Mouse (Mus musculus) liver, embryonic 16.5 days (tissue): ENCODE measurements at regions not wholly inside any gene's neighbourhood (a gene's known extent, or its start where the extent isn't known, plus 50 kb on each side); places are given as distances from the start of the nearest gene placed in this dataset.

Experiments
- ATAC-seq: fragments of 200-750 bp; cut with Nextera tagmentation; 2 replicates; pipeline ENCODE4 v1.8.0; 2017; ENCODE audit warnings: low read depth, mild to moderate bottlenecking, moderate number of reproducible peaks, moderate library complexity
- H3K27ac ChIP-seq: fragments of 300-500 bp; sonication (generic); 2 replicates; pipeline ENCODE4 v1.5.1; 2014; ENCODE audit warnings: mild to moderate bottlenecking, low read length
- H3K27me3 ChIP-seq: fragments of 300-500 bp; sonication (generic); 2 replicates; pipeline ENCODE4 v1.6.1; 2014; ENCODE audit warnings: low read depth, low read length, mixed read lengths; ENCODE audit not compliant: control insufficient read depth, insufficient read depth
- H3K36me3 ChIP-seq: fragments of 300-500 bp; sonication (generic); 2 replicates; pipeline ENCODE4 v1.6.1; 2014; ENCODE audit warnings: mild to moderate bottlenecking; ENCODE audit not compliant: control insufficient read depth, insufficient read depth
- H3K4me1 ChIP-seq: fragments of 300-500 bp; sonication (generic); 2 replicates; pipeline ENCODE4 v1.6.1; 2014; ENCODE audit warnings: low read depth, low read length, mixed read lengths; ENCODE audit not compliant: control insufficient read depth
- H3K4me2 ChIP-seq: fragments of 300-500 bp; sonication (generic); 2 replicates; pipeline ENCODE4 v1.6.1; 2014; ENCODE audit warnings: low read depth, low read length, mixed read lengths
- H3K4me3 ChIP-seq: fragments of 300-500 bp; sonication (generic); 2 replicates; pipeline ENCODE4 v1.5.1; 2014; ENCODE audit warnings: low read depth, mild to moderate bottlenecking, low read length
- H3K9ac ChIP-seq: fragments of 300-500 bp; sonication (generic); 2 replicates; pipeline ENCODE4 v1.6.1; 2014; ENCODE audit warnings: low read depth, low read length
- H3K9me3 ChIP-seq: fragments of 300-500 bp; sonication (generic); replicated peaks from 2 replicates; pipeline ENCODE4 v1.6.1; 2016; ENCODE audit warnings: low read length; ENCODE audit not compliant: control insufficient read depth
- WGBS: fragments of 180-500 bp; shearing (Covaris S2); extraction: QIAGEN DNeasy Blood & Tissue Kit; methylation state at CpG from one replicate; pipeline ENCODE4 v1.1.7; 2014; ENCODE audit not compliant: insufficient replicate concordance; 5-methylcytosine and 5-hydroxymethylcytosine counted together

DNA sequence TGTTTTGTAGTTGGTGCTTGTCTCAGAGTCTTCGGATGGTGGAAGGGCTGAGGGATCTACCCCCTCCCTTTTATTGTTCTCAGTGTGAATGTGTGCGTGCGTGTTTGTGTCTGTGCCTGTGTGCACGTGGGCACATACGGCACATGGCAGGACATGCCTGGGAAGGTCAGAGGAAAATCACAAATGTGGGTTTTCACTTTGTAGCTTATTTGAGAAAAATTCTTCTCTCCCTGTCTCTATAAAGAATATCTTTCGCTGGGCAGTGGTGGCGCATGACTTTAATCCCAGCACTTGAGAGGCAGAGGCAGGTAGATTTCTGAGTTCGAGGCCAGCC, 73.5 kb upstream of the Klf13 start:
- no peak overlapping the region for H3K4me3 ChIP-seq
- H3K4me2 ChIP-seq: peak overlapping the region; percentile 4; the same call in 1 of the 2 replicates
- WGBS: 42% methylated on average over 8 of the region's 8 CpGs
- H3K9ac ChIP-seq: no peak overlapping the region
- H3K27me3 ChIP-seq: no peaks in the 10 kb centered on the region
- ATAC-seq: no peak
- peak overlapping the region; percentile 76 for H3K27ac ChIP-seq
- peaks cover 33% of the 10 kb centered on the region for H3K4me1 ChIP-seq
- no peaks in the 10 kb centered on the region for H3K36me3 ChIP-seq
- no peaks in the 10 kb centered on the region for H3K9me3 ChIP-seq

DNA sequence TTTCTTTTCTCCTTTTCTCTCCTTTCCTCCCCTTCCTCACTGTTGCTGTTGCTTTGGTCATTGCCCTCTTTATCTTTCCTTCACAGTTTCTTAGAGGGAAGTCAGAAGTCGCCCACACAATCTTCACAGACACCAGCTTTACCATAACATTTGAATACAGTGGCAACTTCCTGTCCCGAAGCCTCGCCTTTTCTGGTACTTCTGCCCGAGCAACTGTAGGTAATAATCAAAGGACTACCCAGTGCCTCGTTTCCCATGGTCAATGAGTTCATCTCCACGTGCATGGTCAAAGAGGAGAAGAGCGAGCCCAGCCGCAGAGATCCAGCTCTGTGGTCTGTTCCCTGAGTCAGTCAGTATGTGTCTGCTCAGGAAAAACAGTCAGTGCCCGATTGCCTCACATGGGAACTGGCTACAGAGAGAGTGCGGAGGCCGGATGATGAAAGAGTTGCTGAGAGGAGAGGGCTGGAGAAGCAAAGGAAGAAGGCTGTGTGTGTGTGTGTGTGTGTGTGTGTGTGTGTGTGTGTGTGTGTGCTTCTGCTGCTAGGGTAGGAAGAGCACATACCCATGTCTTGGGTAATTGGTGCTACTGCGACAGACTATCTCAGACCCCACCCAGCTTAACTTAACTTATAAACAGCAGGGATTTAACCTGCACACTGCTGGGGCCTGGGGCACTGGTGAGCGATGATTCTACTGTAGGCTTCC, 73.0 kb upstream of the Klf13 start:
- H3K27me3 ChIP-seq: no peaks in the 10 kb centered on the region
- peak overlapping the region; percentile 76 for H3K27ac ChIP-seq
- no peaks in the 10 kb centered on the region for H3K9me3 ChIP-seq
- no peak overlapping the region for H3K4me3 ChIP-seq
- peak overlapping the region; percentile 14; the same call in 1 of the 2 replicates for H3K4me2 ChIP-seq
- H3K9ac ChIP-seq: no peak overlapping the region
- no peaks in the 10 kb centered on the region for H3K36me3 ChIP-seq
- H3K4me1 ChIP-seq: peaks cover 33% of the 10 kb centered on the region
- peak; percentile 57 for ATAC-seq
- 6% methylated on average over 13 of the region's 13 CpGs for WGBS

DNA sequence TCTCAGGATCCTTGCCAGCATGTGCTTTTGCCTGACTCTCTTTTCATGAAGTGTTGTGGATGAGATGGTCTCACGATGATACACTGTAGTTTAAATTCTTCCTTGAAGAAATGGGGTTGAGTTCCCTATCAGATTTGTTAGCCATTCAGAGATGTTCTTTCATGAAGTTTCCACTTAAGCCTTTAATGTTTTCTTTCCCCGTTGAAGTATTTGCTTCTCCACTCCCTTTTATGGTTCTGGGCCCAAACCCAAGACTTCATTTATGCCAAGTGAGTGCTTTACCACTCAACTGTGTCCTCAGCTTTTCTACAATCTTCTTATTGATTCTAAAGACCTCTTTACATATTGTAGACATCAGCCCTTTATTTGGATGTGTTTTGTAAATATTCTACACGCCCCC, 71.9 kb upstream of the Klf13 start:
- ATAC-seq: no peak
- no peaks in the 10 kb centered on the region for H3K9me3 ChIP-seq
- 84% methylated on average over 3 of the region's 3 CpGs for WGBS
- H3K36me3 ChIP-seq: no peaks in the 10 kb centered on the region
- no peak overlapping the region for H3K27ac ChIP-seq
- H3K4me2 ChIP-seq: no peak overlapping the region
- H3K9ac ChIP-seq: no peak overlapping the region
- no peaks in the 10 kb centered on the region for H3K27me3 ChIP-seq
- peaks cover 35% of the 10 kb centered on the region for H3K4me1 ChIP-seq
- no peak overlapping the region for H3K4me3 ChIP-seq

DNA sequence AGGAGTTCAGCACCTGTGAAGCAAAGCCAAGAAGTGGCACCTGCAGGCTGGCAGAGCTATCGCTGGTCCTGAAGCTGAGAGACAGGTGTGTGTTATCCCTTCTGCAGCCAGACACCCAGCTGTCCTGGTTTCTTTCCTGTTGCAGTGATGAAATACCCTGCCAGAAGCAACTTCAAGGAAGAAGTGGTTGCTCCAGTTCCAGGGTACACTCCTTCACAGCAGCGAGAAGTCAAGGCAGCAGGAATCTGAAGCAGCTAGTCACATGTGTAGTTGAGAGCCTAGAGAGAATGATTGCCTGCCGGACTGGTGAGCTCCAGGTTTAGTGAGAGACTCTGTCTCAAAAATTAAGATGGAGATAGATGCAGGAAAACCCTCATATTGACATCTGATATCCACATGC, 69.1 kb upstream of the Klf13 start:
- ATAC-seq: no peak
- no peaks in the 10 kb centered on the region for H3K9me3 ChIP-seq
- peaks cover 14% of the 10 kb centered on the region for H3K4me1 ChIP-seq
- no peak overlapping the region for H3K27ac ChIP-seq
- no peaks in the 10 kb centered on the region for H3K27me3 ChIP-seq
- no peak overlapping the region for H3K4me2 ChIP-seq
- no peak overlapping the region for H3K4me3 ChIP-seq
- H3K9ac ChIP-seq: no peak overlapping the region
- WGBS: 79% methylated on average over 3 of the region's 3 CpGs
- no peaks in the 10 kb centered on the region for H3K36me3 ChIP-seq

DNA sequence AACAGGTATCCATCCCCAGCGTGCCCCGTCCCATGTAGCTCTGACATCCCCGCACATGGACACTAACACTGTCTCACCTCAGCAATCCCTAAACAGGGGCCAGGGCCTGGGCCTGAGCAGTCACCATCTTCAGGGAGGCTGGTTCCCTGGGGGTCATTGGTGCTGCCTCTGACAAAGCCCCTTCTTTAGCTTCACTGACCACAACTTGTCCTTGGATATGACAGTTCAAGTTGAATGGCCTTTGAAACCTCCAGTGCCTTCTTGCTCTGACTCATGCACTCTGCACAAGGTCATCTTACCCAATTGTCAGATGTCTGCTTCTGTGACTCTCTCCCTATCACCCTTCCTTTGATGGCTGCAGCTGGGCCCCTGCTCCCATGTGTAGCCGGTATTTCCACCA, 68.2 kb upstream of the Klf13 start:
- no peaks in the 10 kb centered on the region for H3K27me3 ChIP-seq
- no peaks in the 10 kb centered on the region for H3K36me3 ChIP-seq
- 82% methylated on average over 4 of the region's 4 CpGs for WGBS
- H3K4me1 ChIP-seq: peaks cover 10% of the 10 kb centered on the region
- no peak for ATAC-seq
- H3K4me3 ChIP-seq: no peak overlapping the region
- H3K27ac ChIP-seq: no peak overlapping the region
- H3K9ac ChIP-seq: no peak overlapping the region
- no peaks in the 10 kb centered on the region for H3K9me3 ChIP-seq
- H3K4me2 ChIP-seq: no peak overlapping the region

DNA sequence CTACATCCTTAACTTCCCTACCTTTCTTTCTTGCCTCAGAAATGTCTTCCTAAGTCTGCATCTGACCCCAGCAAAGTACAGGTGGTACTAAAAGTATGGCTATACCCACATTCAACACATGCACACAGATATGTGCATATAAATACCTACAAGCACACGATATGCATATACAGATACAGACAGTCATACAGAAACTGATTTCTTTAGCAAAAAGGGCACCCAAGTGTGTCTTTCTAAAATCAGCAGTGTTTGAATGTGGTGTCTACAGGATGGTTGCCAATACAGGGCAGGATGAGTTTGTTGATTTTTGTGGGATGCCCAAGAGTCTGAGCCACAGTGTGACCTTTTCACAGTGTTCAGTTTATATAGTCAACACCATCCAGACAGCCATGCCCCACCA, 67.0 kb upstream of the Klf13 start:
- ATAC-seq: no peak
- 91% methylated on average over 1 of the region's 1 CpGs for WGBS
- Histone ChIP-seq H3K27ac (no peak overlapping the region), H3K4me2 (no peak overlapping the region), H3K9me3 (no peaks in the 10 kb centered on the region), H3K4me1 (peaks cover 16% of the 10 kb centered on the region), H3K4me3 (no peak overlapping the region), H3K9ac (no peak overlapping the region), H3K36me3 (no peaks in the 10 kb centered on the region), H3K27me3 (no peaks in the 10 kb centered on the region)

DNA sequence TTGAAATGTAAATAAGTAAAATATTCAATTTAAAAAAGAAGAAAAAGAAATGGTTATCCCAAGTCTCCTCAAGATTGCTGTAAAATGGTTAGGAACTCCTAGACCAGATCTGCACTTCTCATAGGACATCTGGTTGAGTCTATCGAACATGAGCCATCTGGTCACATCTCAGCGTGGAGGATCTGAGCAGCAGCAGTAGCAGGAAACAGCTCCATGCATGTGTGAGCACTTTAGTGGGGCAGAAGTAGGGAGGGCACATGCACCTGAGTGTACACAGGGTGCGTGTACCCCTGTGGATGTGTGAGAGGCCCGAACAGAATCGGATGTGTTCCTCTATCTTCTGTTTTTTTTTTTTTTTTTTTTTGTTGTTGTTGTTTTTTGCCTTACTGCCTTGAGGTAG, 65.2 kb upstream of the Klf13 start:
- H3K27ac ChIP-seq: no peak overlapping the region
- no peaks in the 10 kb centered on the region for H3K27me3 ChIP-seq
- no peak overlapping the region for H3K9ac ChIP-seq
- no peak overlapping the region for H3K4me3 ChIP-seq
- H3K36me3 ChIP-seq: no peaks in the 10 kb centered on the region
- no peak for ATAC-seq
- no peaks in the 10 kb centered on the region for H3K9me3 ChIP-seq
- 70% methylated on average over 5 of the region's 5 CpGs for WGBS
- H3K4me1 ChIP-seq: peaks cover 35% of the 10 kb centered on the region
- H3K4me2 ChIP-seq: no peak overlapping the region

DNA sequence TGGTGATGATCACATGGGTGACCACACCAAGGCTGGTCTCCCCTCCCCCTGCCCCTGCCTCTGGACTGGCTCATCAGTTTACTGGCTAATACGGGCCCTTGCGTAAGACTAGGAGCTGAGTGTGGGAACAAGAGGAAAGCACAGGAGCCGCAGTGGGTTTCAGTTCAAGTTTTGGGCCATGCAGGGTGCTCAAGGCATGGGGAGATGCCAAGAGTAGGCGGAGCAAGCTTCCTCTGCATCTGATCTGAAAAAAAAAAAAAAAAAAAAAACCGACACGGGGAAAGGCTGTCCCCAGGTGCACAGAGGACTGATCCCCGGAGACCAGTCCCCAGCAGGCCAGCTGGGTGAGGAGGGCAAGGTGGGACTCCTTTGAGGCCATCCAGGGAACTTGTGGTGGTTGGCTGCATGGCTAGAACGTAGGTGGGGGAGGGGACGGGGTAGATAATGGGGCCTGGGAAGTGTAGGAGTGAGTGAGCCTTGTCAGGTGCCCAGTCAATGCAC, 62.9 kb upstream of the Klf13 start:
- Histone ChIP-seq H3K4me3 (no peak overlapping the region), H3K9me3 (no peaks in the 10 kb centered on the region), H3K4me2 (no peak overlapping the region), H3K27me3 (no peaks in the 10 kb centered on the region), H3K27ac (no peak overlapping the region), H3K4me1 (peaks cover 56% of the 10 kb centered on the region), H3K9ac (no peak overlapping the region), H3K36me3 (no peaks in the 10 kb centered on the region)
- no peak for ATAC-seq
- WGBS: 39% methylated on average over 9 of the region's 9 CpGs

DNA sequence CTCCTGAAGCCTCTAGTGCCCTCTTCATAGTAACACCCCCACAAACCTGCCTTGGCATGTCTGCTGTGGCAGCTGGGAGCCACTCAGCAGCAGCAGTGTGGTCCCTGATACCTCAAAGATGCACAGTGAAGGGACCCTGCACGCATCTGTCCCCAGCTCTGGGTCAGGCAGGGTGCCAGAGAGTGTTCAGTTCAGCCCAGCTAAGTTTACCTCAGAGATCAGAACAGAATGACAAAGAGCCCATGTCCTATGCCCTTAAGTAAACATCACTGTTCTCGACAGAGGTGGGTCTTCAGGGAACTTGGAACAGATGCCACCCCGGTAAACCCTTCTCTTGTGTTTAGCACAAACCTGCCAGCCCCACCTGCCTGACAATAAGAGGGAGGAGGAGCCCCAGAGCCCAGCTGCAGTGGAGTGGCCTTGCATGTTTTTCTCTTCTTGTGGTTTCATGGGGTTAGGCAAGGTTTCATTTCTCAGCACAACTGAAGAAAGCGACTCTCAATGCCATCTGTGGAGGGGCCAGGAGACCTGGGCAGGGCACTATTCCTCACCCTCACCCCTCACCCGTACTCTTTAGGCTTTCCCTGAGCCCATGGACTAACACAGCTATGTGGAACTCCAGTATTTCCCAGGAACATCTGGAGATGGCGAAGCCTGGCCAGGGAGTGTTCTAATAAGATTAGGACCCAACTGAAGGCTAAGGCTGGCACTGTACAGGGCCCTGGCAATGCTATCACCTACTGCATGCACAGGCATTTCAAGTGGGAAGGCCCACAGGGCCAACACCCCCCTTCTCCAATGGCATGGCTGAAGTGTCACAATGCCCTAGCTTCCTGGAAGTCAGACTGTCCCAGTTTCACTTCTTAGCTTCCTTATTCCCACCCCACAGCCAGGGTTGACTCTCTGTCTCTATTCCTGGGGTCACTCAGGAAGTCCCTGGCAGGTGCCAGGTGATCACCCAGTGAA, 60.6 kb upstream of the Klf13 start:
- ATAC-seq: peak; percentile 62
- Histone ChIP-seq H3K4me2 (peak overlapping the region; percentile 40), H3K4me3 (no peak overlapping the region), H3K9me3 (no peaks in the 10 kb centered on the region), H3K27me3 (no peaks in the 10 kb centered on the region), H3K9ac (peak overlapping the region; percentile 50), H3K4me1 (peaks cover 76% of the 10 kb centered on the region), H3K36me3 (no peaks in the 10 kb centered on the region), H3K27ac (peak overlapping the region; percentile 84)
- WGBS: 36% methylated on average over 6 of the region's 6 CpGs
